Mouse (Mus musculus): ENCODE measurements around the gene Slc27a2. TPM values are rescaled to one million over a fixed set of nuclear protein-coding genes. Genes with fewer than 3 reads are reported as not detected.

The Slc27a2 gene
- total and polyA plus RNA-seq, 3 experiments: not detected

GRCm38 (mm10) chr2:126600533-126600932 is 48.3 kb downstream of the Slc27a2 start:
- Histone ChIP-seq H3K27me3 (ENCODE audit: control insufficient read depth in 1 of 2, insufficient read depth in 2 of 2, low read length in 2 of 2) (no peaks in the 10 kb centered on the region), H3K9ac (ENCODE audit: control insufficient read depth, low read depth, low read length, poor library complexity, severe bottlenecking) (no peak overlapping the region), H3K36me3 (ENCODE audit: control insufficient read depth in 1 of 2, insufficient read depth in 2 of 2, low read length in 2 of 2) (peaks cover 0 to 6% of the 10 kb centered on the region in 2 experiments; a peak in 2 of 4 replicates), H3K4me3 (ENCODE audit: control insufficient read depth in 1 of 2, insufficient read depth in 1 of 2, low read depth in 2 of 2, low read length in 2 of 2) (no peak overlapping the region), H3K27ac (ENCODE audit: control insufficient read depth, low read depth, low read length) (no peak overlapping the region), H3K79me2 (ENCODE audit: control insufficient read depth, insufficient read depth, low read length, poor library complexity) (no peaks in the 10 kb centered on the region), H3K9me3 (replicated peaks; ENCODE audit: insufficient read depth, low read length) (no peaks in the 10 kb centered on the region), H3K4me1 (ENCODE audit: control insufficient read depth in 1 of 2, insufficient read depth in 2 of 2, low read length in 2 of 2) (peaks cover 6 to 15% of the 10 kb centered on the region in 2 experiments)
- TF ChIP-seq MAFK (IDR thresholded peaks at IDR 0.05; ENCODE audit: borderline replicate concordance, low read depth, low read length) (no peak), SIN3A (IDR thresholded peaks at IDR 0.05; ENCODE audit: low read length) (no peak), KAT2A (conservative IDR thresholded peaks at IDR 0.05; ENCODE audit: low read depth, low read length) (no peak), MEF2A (IDR thresholded peaks at IDR 0.05; ENCODE audit: extremely low read depth, insufficient replicate concordance, low read depth, low read length, poor library complexity, severe bottlenecking) (no peak), CHD1 (IDR thresholded peaks at IDR 0.05; ENCODE audit: low read depth, low read length) (no peak), ETS1 (IDR thresholded peaks at IDR 0.05; ENCODE audit: low read depth, low read length) (no peak), GABPA (IDR thresholded peaks at IDR 0.05; ENCODE audit: low read depth, low read length) (no peak), TCF12 (IDR thresholded peaks at IDR 0.05; ENCODE audit: low read depth, low read length) (no peak), POLR2A (IDR thresholded peaks at IDR 0.05; ENCODE audit: control insufficient read depth in 1 of 2, insufficient read depth in 1 of 2, low read depth in 1 of 2, low read length in 2 of 2, poor library complexity in 1 of 2) (no peak), USF1 (IDR thresholded peaks at IDR 0.05; ENCODE audit: low read depth, low read length) (no peak), USF2 (IDR thresholded peaks at IDR 0.05; ENCODE audit: borderline replicate concordance in 1 of 2, insufficient read depth in 1 of 2, low read depth in 1 of 2, low read length in 2 of 2) (no peak), TBP (IDR thresholded peaks at IDR 0.05; ENCODE audit: low read depth, low read length) (no peak), MYB (IDR thresholded peaks at IDR 0.05; ENCODE audit: low read depth, low read length) (no peak), ZMIZ1 (IDR thresholded peaks at IDR 0.05; ENCODE audit: low read depth, low read length) (no peak)
- no peak for DNase-seq (ENCODE audit: low read depth, low spot score)

GRCm38 (mm10) chr2:126601918-126602600 is 49.9 kb downstream of the Slc27a2 start:
- peak overlapping the region; percentile 49 to 59 for H3K4me3 ChIP-seq (ENCODE audit: control insufficient read depth in 1 of 2, insufficient read depth in 1 of 2, low read depth in 2 of 2, low read length in 2 of 2)
- peak; percentile 79 for DNase-seq (ENCODE audit: low read depth, low spot score)
- peaks cover 11 to 22% of the 10 kb centered on the region in 2 experiments for H3K4me1 ChIP-seq (ENCODE audit: control insufficient read depth in 1 of 2, insufficient read depth in 2 of 2, low read length in 2 of 2)
- no peaks in the 10 kb centered on the region for H3K9me3 ChIP-seq (replicated peaks; ENCODE audit: insufficient read depth, low read length)
- no peaks in the 10 kb centered on the region for H3K79me2 ChIP-seq (ENCODE audit: control insufficient read depth, insufficient read depth, low read length, poor library complexity)
- peak overlapping the region; percentile 63 for H3K9ac ChIP-seq (ENCODE audit: control insufficient read depth, low read depth, low read length, poor library complexity, severe bottlenecking)
- no peaks in the 10 kb centered on the region for H3K27me3 ChIP-seq (ENCODE audit: control insufficient read depth in 1 of 2, insufficient read depth in 2 of 2, low read length in 2 of 2)
- peaks cover 0 to 7% of the 10 kb centered on the region in 2 experiments; a peak in 2 of 4 replicates for H3K36me3 ChIP-seq (ENCODE audit: control insufficient read depth in 1 of 2, insufficient read depth in 2 of 2, low read length in 2 of 2)
- H3K27ac ChIP-seq (ENCODE audit: control insufficient read depth, low read depth, low read length): peak overlapping the region; percentile 55
- peak; percentile 39 to 56; a peak in 2 of 4 replicates for TF ChIP-seq EP300 (IDR thresholded peaks at IDR 0.05; ENCODE audit: low read depth in 1 of 2, low read length in 2 of 2)
- TF ChIP-seq E2F4 (IDR thresholded peaks at IDR 0.05; ENCODE audit: borderline replicate concordance, low read depth, low read length): no peak
- TF ChIP-seq MAFK (IDR thresholded peaks at IDR 0.05; ENCODE audit: borderline replicate concordance, low read depth, low read length): no peak
- TF ChIP-seq POLR2AphosphoS5 (IDR thresholded peaks at IDR 0.05; ENCODE audit: borderline replicate concordance, low read depth, low read length): no peak
- no peak for TF ChIP-seq KAT2A (conservative IDR thresholded peaks at IDR 0.05; ENCODE audit: low read depth, low read length)
- 0 out of 2 replicates have a peak, but pooled peaks have one; percentile 5 for TF ChIP-seq TCF12 (IDR thresholded peaks at IDR 0.05; ENCODE audit: low read depth, low read length)
- no peak for TF ChIP-seq TBP (IDR thresholded peaks at IDR 0.05; ENCODE audit: low read depth, low read length)
- TF ChIP-seq UBTF (IDR thresholded peaks at IDR 0.05; ENCODE audit: borderline replicate concordance, insufficient read depth, low read depth, low read length): no peak
- peak; percentile 93 for TF ChIP-seq MXI1 (IDR thresholded peaks at IDR 0.05; ENCODE audit: low read depth, low read length)
- TF ChIP-seq CTCF (IDR thresholded peaks at IDR 0.05 in 2 of 3, conservative IDR thresholded peaks at IDR 0.05 in 1 of 3; ENCODE audit: control insufficient read depth in 1 of 3, insufficient read depth in 1 of 3, low read depth in 2 of 3, low read length in 3 of 3, poor library complexity in 1 of 3, severe bottlenecking in 1 of 3): no peak
- TF ChIP-seq MAX (IDR thresholded peaks at IDR 0.05; ENCODE audit: low read length): no peak; the same call in 1 of the 2 replicates
- no peak for TF ChIP-seq MEF2A (IDR thresholded peaks at IDR 0.05; ENCODE audit: extremely low read depth, insufficient replicate concordance, low read depth, low read length, poor library complexity, severe bottlenecking)
- TF ChIP-seq ETS1 (IDR thresholded peaks at IDR 0.05; ENCODE audit: low read depth, low read length): peak; percentile 96
- TF ChIP-seq ZKSCAN1 (IDR thresholded peaks at IDR 0.05; ENCODE audit: low read depth, low read length): no peak
- no peak for TF ChIP-seq ZMIZ1 (IDR thresholded peaks at IDR 0.05; ENCODE audit: low read depth, low read length)
- peak; percentile 32; the same call in 1 of the 2 replicates for TF ChIP-seq GATA1 (IDR thresholded peaks at IDR 0.05; ENCODE audit: low read depth, low read length)
- peak; percentile 89 for TF ChIP-seq BHLHE40 (IDR thresholded peaks at IDR 0.05; ENCODE audit: borderline replicate concordance, low read depth, low read length)
- no peak for TF ChIP-seq HCFC1 (IDR thresholded peaks at IDR 0.05; ENCODE audit: low read depth, low read length)
- TF ChIP-seq SIN3A (IDR thresholded peaks at IDR 0.05; ENCODE audit: low read length): peak; percentile 87
- TF ChIP-seq POLR2AphosphoS2 (IDR thresholded peaks at IDR 0.05; ENCODE audit: low read length): no peak
- no peak for TF ChIP-seq USF1 (IDR thresholded peaks at IDR 0.05; ENCODE audit: low read depth, low read length)
- TF ChIP-seq JUND (IDR thresholded peaks at IDR 0.05; ENCODE audit: low read depth, low read length): no peak
- TF ChIP-seq SMC3 (IDR thresholded peaks at IDR 0.05; ENCODE audit: low read depth, low read length): no peak
